Mouse (Mus musculus): ENCODE measurements around the gene Emp1. TPM values are rescaled to one million over a fixed set of nuclear protein-coding genes. Genes with fewer than 3 reads are reported as not detected.

Gene Emp1
- total RNA-seq (2022) = 10 to 100 TPM; 12.3 to 26.2 (median 18.0) TPM

DNA sequence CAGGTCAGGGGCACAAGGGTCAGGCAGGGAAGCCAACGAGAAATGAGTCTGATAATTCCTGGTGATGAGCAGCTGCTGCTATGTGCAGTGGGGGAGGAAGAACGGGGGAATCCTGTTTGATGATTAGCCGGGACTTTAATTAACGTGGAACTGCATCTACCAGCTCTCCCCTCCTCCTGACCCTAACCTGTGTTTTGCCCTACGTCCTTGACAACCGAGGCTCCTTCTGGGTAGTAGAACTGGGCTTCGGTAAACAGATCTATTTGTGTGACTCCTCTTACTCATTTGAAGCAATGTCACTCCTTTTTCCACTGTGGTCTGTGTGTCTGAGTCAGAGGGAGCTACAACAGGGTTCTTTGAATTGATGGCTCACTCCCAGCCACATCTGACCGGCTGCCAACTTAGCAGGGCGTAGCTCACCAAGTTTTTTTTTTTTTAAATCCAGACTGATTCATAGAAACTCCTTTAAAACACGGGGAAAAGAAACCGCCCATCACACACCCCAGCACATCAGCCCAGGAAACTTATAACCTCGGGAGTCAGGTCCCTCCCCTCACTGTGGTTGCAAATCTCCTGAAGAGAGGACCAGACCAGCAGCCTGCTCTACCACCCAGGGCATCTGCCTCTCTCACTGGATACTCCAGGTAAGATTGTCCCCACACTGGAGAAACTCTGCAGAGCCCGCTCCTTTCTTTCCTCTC is at the start of gene Emp1:
Gene Emp1 (plus strand): TSS at position 87 of the 701 bp plus-strand sequence.
- DNase-seq (ENCODE audit: low spot score in 2 of 2) = peak; percentile 74 to 81

DNA sequence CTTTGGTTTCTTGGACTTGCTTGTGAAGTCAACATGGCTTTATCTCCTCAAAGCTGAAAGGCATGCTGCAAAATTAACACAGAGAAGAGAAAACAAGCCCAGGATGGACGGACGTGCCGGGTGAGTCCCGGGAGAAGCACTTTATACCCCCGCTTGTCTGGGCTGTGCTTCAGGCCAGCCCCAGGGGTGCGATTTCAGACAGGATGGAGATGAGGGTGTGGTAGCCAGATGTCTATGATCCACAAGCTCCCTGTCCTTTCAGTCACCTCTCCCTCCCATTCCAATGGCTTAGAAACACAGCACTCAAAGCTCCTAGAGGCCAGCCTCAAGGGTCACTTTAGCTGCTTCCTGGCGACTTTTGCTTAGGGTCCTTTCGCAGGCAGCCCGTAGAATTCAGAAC is 48.4 kb upstream of the Emp1 start:
- DNase-seq (ENCODE audit: low spot score in 2 of 2) = peak; percentile 45 to 63

DNA sequence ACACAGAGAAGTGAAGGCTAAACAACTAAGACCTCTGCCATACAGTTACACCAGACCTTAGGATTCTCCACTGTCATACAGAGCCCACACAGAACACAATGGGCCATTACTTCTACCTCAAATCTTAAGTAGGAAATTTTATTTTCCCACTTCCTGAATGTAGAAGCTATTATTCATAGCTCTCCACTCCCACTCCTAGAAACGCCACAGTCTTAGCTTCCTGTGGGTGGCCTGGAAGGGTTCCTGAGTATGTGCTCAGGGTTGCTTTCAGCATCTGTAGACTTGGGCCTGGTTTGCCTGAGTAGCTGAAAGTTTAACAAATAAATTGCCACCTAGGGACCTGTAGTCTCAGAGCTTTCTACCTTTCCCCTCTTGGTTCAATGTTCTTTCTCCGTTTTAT is 46.2 kb upstream of the Emp1 start:
- DNase-seq (ENCODE audit: low spot score in 2 of 2) = no peak

DNA sequence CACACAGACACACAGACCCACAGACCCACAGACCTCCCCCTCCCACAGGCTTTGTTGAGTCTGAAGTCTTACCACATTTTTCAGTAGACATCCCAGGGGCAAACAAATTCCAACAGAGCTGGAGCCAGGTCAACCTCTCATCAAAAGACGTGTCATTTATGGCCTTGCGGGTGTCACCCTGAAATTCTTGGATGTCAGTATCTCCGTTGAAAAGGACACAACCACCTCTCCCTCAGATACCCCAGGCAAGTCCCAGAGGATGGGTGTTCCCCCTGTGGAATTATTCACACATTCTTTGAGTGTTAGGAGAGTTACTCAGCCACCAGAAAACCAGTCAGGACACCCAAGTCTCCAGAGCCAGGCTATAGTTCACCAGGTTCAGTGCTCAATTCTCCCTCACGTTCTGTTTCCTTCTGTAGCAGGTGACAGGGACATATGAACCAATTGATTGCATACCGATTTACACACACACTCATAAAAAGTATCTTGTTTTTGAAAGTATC is 42.9 kb upstream of the Emp1 start:
- no peak for DNase-seq (ENCODE audit: low spot score in 2 of 2)

DNA sequence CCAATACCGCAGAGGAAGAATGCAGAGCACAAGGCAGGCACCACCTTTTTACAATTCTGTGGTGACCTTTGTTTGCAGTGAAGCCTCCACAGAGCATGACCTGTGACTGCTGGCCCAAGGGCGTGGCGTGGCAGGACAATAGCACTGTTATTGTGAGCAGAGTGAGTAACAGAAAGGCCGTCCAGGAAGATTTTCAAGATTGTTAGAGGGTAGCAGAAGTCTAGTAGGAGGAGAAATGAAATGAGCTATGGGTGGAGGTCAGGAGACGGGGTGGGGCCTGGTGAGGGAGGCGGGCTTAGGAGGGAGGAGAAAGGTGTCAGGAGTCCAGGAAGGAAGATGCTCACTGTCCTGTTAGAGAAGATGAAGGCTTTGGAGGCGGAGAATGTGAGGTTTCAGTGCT is 39.6 kb upstream of the Emp1 start:
- no peak for DNase-seq (ENCODE audit: low spot score in 2 of 2)

DNA sequence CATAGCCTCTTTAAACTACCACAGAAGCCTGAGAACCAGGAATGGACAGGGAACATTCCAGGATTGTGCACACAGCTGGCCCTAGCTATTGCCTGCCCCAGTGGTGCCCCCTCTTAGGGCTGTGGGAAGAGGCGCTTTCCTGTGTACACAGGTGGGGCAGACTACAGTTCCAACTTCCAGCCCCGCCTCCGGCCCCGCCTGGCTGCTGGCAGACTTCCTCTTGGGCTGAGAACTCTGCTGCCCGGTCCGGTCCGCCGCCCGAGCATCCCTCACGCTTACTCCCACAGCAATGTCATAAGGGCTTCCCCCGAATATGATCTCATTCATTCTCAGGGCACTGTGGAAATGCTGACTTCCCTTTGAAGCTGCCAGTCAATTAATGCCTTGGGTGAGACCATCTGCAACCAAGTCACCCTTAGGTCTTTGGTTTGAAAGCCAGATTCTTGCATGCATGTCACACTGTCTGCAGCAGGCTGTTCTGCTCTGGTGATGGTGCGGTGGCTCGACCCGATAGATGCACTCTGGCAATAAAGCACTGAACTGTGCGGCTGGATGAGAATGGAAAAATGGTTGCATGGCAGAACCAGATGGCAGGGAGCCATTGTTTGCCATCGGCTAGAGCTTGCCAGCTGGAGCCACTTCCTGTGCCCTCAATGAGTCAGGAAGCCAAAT is 38.9 kb upstream of the Emp1 start:
- DNase-seq (ENCODE audit: low spot score in 2 of 2) = peak; percentile 38

DNA sequence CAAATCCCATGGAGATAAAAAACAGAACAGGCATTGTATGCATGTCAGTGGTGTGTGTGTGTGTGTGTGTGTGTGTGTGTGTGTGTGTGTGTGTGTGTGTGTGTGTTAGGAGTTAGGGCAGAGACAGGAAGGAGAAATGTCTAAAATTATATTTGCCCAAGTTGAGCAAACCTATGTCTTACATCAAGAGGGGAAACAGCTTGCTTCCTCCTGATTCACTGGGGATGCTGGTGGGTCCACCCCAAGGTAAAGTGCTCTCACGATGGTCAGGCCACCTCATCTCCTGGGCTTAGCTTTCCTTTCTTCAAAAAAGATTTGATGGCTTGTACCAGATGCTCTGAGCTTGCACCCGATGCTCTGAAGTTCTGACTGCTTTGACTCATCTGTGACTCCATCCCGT is 38.2 kb upstream of the Emp1 start:
- no peak for DNase-seq (ENCODE audit: low spot score in 2 of 2)

DNA sequence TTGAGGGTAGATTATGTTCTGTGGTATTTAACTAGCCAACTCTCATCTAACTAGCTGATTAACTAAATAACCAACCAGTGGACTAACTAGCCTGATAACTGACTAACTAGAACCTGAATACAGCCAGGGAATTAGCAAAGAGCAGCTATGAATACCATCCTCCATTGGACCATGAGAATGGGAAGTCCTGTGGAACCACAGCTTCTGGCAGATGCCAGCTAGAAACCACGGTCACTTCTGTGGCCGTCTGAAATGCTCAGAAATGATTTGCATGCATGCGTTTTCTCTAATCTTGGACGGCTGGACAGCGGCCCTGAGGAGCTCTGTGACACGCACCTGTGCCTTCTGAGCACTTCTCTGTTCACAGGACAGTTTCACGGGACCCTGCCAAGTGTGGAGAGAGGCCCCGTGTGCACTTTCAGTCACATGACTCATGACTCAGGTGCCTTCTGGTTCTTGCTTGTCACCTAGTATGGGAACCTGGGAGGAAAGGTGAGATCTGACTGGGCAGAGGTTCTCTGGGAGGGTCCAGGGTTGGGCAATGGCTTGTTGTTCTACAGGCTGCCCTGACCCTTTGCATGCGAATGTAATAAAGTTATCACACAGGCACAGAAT is 37.6 kb upstream of the Emp1 start:
- no peak for DNase-seq (ENCODE audit: low spot score in 2 of 2)

DNA sequence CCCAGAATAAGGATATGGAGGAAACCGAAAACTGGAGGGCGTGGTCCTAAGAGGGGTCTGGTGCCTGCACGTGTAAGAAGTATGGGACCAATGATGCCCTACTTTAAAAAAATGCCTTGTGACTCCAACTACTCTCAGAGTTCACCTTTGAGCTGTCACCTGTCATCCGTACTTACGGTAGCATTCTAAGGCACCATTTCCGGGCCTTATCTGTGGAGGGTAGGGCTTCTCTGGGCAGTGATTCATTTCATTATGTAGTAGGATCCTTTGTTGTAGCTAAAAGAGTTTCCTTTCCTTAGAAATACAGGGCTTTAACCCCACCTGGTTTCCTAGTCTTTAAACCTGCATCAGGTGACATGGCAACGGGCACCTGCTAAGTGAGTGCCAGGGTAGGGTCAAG is 35.5 kb upstream of the Emp1 start:
- DNase-seq (ENCODE audit: low spot score in 2 of 2) = no peak

DNA sequence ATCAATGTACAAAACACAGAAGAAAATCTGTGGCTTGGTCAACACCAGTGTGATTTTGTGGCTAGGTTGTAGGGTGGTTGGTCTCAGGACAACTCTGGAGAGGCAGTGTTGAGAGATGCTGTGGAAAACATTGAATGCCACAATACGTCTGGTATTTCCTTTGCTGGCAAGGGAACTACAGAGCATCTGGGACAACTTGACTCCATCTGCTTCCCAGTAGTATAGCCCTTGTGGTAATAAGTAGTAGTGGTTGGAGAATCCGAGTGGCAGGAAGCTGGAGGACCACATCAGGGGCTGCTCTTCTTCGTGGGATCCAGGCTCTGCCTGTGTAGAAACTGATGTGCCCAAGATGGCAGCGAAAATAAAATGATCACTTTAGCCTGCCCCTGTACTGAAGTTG is 30.4 kb upstream of the Emp1 start:
- no peak for DNase-seq (ENCODE audit: low spot score in 2 of 2)

DNA sequence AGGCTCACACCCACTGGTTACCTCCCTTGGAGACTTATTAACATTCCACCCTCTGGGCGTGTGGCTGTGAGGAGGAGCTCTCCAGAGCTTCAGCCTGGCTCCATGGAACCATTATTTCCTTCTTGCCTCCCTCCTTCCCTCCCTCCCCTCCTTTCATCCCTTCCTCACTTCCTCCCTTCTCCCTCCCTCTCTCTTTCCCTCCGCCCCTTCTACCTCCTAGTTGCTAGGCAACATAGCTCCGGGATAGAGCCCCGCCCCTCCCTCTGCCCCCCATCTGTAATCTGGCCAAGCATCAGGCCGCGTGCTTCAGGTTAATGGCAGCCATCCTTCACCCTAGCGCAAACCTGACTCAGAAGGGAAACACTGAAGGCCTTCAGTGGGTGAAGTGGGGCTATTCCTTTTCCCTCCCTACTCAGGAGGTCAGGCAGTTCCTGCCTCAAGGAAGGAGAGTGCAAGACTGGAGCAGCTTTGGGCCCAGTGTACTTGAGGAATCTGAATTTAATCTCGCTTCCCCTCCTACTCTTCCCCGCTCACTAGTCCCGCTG is 29.5 kb upstream of the Emp1 start:
- DNase-seq (ENCODE audit: low spot score in 2 of 2) = no peak

DNA sequence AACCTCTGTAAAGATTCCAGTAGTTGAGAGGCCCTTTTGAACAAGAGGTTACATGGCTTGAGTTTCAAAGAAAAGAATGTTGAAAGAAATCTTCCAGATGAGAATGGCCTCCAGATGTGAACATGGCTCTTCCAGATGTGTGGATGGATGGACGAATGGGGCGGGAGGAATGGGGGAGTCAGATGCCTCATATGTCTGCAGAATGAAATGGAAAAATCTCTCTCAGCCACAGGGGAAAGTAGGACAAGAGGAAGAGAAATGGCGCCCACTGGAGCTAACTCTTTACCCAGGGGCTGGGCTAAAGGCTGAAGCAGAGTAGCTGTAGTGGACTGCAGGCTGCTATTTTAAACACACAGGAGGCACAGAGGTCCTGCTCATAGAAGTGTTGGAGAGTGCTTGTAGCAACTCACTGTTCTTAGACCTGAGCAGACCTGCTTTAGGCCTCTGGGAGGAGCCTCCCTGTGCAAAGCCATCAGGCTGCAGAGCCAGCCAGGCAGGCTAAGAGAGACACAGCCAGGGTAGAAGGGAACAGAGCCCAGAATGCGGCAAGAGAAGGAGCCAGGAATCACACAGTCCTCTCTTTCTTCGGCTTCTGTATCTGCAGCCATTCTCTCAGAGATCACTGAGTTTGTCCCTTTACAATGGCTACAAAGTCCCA is 28.2 kb upstream of the Emp1 start:
- peak; percentile 32 to 38 for DNase-seq (ENCODE audit: low spot score in 2 of 2)

DNA sequence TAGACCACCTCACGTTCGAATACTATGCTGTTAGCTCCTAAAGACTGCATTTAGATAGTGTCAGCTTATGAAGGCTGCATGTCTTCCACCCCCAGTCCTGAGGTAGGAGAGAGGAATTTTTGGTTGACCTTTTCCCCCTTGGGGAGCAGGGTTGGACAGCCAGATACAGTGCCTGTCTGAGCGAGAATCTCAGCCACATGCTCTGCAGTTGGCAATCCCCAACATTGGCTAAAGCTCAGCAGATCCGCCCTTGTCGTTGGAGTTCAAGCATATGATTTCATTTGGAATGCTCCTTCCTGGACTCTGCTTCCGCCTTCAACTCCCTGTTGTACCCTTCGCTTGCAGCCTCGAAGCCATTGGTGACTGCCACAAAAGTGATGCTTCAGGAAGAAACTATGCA is 26.0 kb upstream of the Emp1 start:
- DNase-seq (ENCODE audit: low spot score in 2 of 2) = no peak

DNA sequence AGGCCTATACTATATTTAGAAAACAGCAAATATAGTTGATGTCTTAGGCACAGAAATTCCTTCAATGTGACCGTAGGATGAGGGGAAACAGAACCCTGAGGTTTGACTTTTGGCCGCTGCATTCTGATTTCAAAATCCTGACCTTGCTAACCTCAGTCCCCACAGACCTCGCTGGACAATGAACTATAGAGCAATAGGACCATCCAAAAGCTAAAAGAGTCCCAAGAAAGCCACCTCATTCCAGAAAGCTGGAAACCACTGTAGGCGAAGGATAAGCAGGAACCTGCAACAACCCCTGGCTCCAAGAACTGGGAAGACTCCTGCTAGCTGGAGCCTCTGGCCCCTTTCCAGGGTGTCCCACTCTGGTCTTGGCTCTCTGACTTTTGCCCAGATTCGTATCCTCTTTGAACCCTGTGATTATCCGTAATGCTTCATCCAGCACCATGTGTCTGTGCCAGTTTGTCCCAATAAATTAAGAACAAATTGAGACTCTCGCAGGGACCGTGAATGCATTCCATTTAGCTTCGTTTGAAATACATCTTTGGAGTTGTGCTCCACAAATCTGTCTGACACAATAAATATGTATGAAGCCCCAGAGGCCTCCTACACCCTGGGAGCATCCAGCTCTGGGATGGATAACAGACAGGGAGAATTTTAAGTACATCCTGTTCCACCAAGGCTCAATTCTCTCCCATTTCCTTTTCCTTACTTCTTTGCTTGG is 21.8 kb upstream of the Emp1 start:
- DNase-seq (ENCODE audit: low spot score in 2 of 2) = peak; percentile 24 to 38

DNA sequence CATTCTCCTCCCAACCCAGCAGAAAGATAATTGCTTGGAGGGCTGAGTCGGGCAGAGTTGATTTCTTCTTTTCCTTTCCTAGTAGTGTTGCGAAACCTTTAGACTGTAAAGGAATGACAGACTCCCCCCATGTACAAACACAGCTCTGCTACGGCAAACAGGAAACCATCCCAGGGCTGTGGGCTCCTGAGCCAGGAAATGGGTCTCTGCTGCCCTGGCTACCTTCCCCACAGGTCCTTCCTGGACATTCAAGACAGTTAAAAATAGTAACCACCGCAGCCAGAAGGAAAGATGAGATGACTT is 21.3 kb upstream of the Emp1 start:
- no peak for DNase-seq (ENCODE audit: low spot score in 2 of 2)

DNA sequence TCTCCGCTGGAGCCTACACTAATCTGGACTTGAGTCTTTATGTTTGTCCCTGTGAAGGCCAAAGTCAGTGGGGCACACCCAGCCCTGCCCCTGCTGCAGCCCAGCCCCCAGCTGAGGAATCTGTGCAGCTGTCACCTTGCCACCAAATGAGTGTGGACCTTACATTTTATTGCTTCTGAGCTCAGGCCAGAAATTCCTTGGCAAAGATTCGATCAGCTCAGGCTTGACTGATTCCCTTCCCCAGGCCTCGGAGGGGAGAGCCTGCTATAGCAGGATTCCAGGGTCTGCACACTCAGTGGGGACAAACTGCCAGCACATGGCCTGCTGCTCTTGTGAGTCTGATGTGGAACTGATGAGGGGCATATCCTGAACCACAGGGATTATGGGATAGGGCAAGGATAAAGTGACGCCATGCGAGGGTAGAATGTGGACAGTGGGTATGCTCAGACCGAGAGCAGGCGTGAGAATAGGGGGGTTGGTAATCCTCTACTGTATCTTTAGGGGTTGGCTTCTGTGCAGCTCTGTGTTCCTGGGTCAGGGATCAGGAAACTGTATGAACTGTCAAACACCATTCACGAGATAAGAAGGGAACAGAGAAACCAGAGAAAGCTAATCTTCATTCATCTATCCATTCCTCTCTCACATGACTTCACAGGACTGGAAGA is 10.6 kb upstream of the Emp1 start:
- no peak for DNase-seq (ENCODE audit: low spot score in 2 of 2)

DNA sequence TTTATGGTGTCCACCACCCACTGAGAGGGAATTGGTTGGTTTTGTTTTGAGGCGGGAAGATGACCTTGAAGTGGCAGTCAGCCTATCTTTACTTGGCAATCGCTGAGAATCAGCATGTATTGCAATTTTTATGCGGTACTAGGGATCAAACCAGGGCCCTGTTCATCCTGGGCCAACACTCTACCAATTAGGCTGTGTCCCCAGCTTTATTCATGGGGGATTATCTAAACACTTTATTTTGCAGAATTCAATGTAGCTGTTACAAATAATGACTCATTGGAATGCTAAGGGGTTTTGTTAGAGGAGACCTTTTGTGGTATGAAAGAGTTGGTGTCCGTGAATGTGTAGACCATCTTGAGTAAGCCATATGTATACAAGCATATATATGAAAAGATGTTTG is 9.8 kb upstream of the Emp1 start:
- DNase-seq (ENCODE audit: low spot score in 2 of 2) = no peak

DNA sequence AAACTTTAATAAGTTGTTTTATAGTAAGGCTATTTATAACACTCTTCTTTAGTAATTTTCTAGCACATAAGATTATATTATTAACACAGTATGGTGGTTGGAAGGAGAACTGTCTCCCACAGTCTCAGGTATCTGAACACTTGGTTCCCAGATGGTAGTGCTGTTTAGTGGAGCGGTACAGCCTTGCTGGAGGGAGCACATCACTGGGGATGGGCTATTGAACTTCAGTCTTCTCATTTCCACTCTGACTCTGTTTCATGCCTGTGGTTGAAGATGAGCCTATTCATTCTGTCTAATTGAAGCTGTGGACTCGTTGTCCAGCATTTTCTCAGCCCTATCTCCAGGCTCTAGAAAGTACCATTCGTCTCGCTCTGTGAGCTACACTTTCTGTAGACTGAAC is 7.4 kb upstream of the Emp1 start:
- no peak for DNase-seq (ENCODE audit: low spot score in 2 of 2)

DNA sequence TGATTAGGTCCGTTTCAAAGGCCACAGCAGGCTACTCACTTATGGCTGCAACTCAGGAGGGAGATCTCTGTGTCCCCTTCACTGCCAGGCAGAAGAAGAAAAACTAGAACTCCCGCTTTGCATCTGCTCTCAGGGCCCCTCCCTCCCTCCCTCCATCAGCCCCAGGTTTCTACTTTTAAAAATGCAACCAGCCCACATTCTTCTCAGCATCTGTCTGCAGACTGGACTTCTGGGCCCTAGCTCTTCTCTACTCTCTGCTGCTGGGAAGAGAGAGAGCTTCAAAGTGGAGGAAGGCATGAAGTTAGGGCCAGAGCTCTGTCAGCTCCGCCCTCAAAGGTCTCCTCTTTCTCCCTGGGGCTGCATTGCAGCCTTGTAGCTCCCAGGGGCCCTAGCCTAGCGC is 2.0 kb upstream of the Emp1 start:
- no peak for DNase-seq (ENCODE audit: low spot score in 2 of 2)

DNA sequence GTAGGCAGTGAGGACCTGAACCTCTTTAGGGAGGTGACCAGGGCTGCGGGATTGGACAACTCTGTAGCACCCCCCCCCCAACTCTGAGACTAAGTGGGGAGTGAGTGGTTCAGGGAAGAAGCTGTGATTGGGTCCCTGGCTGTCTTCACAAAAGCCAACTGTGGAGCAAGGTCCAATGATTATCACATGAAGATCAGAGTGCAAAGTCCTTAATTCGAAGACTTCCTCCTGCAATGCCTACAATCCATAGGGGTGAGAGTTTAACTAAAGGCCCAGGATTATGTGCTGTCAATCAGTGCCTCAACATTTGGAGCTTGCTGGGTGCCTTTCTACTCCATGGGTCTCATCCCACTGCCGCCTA is 267 bp upstream of the Emp1 start:
- no peak for DNase-seq (ENCODE audit: low spot score in 2 of 2)
